Mouse (Mus musculus) ES-E14 (cell line): ENCODE measurements at regions not wholly inside any gene's neighbourhood (a gene's known extent, or its start where the extent isn't known, plus 50 kb on each side); places are given as distances from the start of the nearest gene placed in this dataset.

Experiments
- DNase-seq: peaks from one replicate; pipeline ENCODE4 v3.0.0-alpha.2; 2013; ENCODE audit warnings: low read depth, low spot score
- H3K27ac ChIP-seq: 2 replicates; pipeline ENCODE4 v1.5.1; 2012; ENCODE audit warnings: low read depth, mild to moderate bottlenecking, low read length, moderate library complexity, mixed read lengths; ENCODE audit not compliant: poor library complexity, insufficient read depth, severe bottlenecking
- H3K36me3 ChIP-seq: 2 replicates; pipeline ENCODE4 v1.6.1; 2012; ENCODE audit warnings: mild to moderate bottlenecking, low read length, moderate library complexity, mixed read lengths; ENCODE audit not compliant: control insufficient read depth, poor library complexity, insufficient read depth, severe bottlenecking
- H3K4me1 ChIP-seq, 2 experiments: fragments of 150-350 bp in 1 of 2; sonication (generic) in 1 of 2; 2 replicates each; pipeline ENCODE4 v1.6.1; 2012; ENCODE audit warnings: low read length in 2 of 2, mild to moderate bottlenecking in 1 of 2, mixed read lengths in 1 of 2; ENCODE audit not compliant: control insufficient read depth in 2 of 2, insufficient read depth in 2 of 2, poor library complexity in 1 of 2
- H3K4me3 ChIP-seq, 2 experiments: fragments of 150-350 bp in 1 of 2; sonication (generic) in 1 of 2; 2 replicates each; pipeline ENCODE4 v1.5.1; 2012; ENCODE audit warnings: low read length in 2 of 2, low read depth in 1 of 2, mild to moderate bottlenecking in 1 of 2, mixed read lengths in 1 of 2; ENCODE audit not compliant: insufficient read depth in 1 of 2, poor library complexity in 1 of 2, severe bottlenecking in 1 of 2
- H3K9ac ChIP-seq: 2 replicates; pipeline ENCODE4 v1.6.1; 2012; ENCODE audit warnings: low read depth, mild to moderate bottlenecking, low read length, mixed read lengths; ENCODE audit not compliant: poor library complexity, insufficient read depth, severe bottlenecking
- H3K9me3 ChIP-seq: fragments of 150-350 bp; sonication (generic); 2 replicates; pipeline ENCODE4 v1.6.1; 2012; ENCODE audit warnings: low read depth, mild to moderate bottlenecking, low read length; ENCODE audit not compliant: control insufficient read depth, insufficient read depth
- CHD2 ChIP-seq: IDR thresholded peaks from 2 replicates; pipeline ENCODE4 v1.6.1; 2014; ENCODE audit warnings: mild to moderate bottlenecking, low read depth, low read length, inconsistent platforms
- HCFC1 ChIP-seq: IDR thresholded peaks from 2 replicates; pipeline ENCODE4 v1.6.1; 2012; ENCODE audit warnings: low read length, inconsistent platforms, borderline replicate concordance; ENCODE audit not compliant: insufficient read depth
- MAFK ChIP-seq: IDR thresholded peaks from 2 replicates; pipeline ENCODE4 v1.6.1; 2014; ENCODE audit warnings: mild to moderate bottlenecking, low read depth, low read length, inconsistent platforms; ENCODE audit not compliant: insufficient read depth
- ZC3H11A ChIP-seq: IDR thresholded peaks from 2 replicates; pipeline ENCODE4 v1.6.1; 2012; ENCODE audit warnings: low read depth, mild to moderate bottlenecking, inconsistent platforms, low read length, borderline replicate concordance
- ZNF384 ChIP-seq: IDR thresholded peaks from 2 replicates; pipeline ENCODE4 v1.6.1; 2012; ENCODE audit warnings: low read depth, low read length, inconsistent platforms
- in situ Hi-C, 2 experiments: fragments of 600-800 bp; cut with MboI; formaldehyde crosslinking; loops; one replicate each; pipeline ENCODE4 v1.15.1; 2025; ENCODE audit warnings: low sequenced_read_pairs in 2 of 2, inconsistent platforms in 1 of 2; ENCODE audit not compliant: unreplicated experiment in 2 of 2

DNA sequence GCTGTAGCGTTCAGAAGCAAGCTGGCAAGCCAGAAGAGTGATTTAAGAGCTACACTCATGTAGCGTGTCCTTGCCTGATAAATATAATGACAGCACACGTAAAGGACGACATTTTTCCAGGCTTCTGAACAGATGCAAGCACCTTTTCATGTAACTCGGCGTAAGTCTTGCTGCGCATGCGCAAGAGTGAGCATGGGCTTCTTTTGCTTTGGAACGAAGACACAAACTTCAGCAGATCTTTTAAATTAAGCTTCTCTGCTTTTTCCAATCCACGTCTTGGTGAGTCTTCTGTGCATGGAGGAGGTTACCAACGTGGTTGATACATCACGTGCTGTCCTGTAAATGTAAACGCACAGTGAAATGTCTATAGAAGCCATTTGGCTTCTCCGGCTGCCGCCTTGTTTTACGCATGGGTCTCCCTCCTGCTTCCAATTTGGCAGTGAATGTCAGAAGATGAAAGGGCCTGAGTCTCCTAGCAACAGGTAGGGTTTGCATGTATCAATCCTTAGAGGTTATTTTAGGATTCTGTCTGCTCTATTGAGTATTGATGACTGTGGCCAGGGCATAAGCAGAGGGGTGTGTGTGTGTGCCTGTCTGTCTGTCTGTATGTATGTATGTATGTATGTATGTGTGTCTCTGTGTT lies 128.4 kb downstream of the Lrig3 start:
- Histone ChIP-seq H3K4me3 (no peak overlapping the region), H3K36me3 (no peaks in the 10 kb centered on the region), H3K9ac (no peak overlapping the region), H3K4me1 (no peaks in the 10 kb centered on the region), H3K9me3 (no peaks in the 10 kb centered on the region), H3K27ac (no peak overlapping the region)
- TF ChIP-seq MAFK (no peak), ZC3H11A (no peak), HCFC1 (no peak), CHD2 (no peak), ZNF384 (no peak)
- in situ Hi-C loops, result no loop called here
- DNase-seq, result no peak

DNA sequence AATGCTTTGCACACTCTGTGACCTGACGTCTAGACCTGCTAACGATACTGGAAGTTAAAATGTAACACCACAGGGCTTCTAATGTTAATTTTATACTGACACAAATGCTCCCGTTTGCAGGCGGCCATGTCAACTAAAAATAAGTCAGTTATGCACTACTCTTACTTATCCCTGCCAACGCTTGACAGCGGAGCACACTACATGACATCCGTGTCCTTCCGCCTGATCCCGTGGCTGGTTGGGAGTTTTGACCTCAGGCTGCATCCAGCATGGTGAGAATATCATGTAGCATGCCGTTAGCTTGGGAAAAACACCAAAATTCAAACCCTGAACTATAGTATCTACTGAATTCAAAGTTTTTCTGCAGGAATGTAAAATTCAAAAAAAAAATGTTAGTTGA lies 131.9 kb downstream of the Lrig3 start:
- no peak overlapping the region for H3K4me3 ChIP-seq
- in situ Hi-C loops, result no loop called here
- DNase-seq, result no peak
- TF ChIP-seq MAFK (no peak), ZNF384 (no peak), HCFC1 (no peak), ZC3H11A (no peak)
- H3K9ac ChIP-seq, result no peak overlapping the region
- H3K4me1 ChIP-seq, result no peaks in the 10 kb centered on the region
- H3K36me3 ChIP-seq, result no peaks in the 10 kb centered on the region
- H3K27ac ChIP-seq, result no peak overlapping the region
- no peaks in the 10 kb centered on the region for H3K9me3 ChIP-seq

GRCm38 (mm10) chr10:126102876-126103275 lies 136.9 kb downstream of the Lrig3 start:
- in situ Hi-C loops, result no loop called here
- H3K36me3 ChIP-seq, result no peaks in the 10 kb centered on the region
- TF ChIP-seq HCFC1 (no peak), CHD2 (no peak), ZNF384 (no peak)
- H3K27ac ChIP-seq, result no peak overlapping the region
- H3K4me1 ChIP-seq, result no peaks in the 10 kb centered on the region
- H3K4me3 ChIP-seq, result no peak overlapping the region
- H3K9ac ChIP-seq, result no peak overlapping the region
- H3K9me3 ChIP-seq, result no peaks in the 10 kb centered on the region
- no peak for DNase-seq

GRCm38 (mm10) chr10:126113106-126113505 lies 147.1 kb downstream of the Lrig3 start:
- Histone ChIP-seq H3K36me3 (no peaks in the 10 kb centered on the region), H3K27ac (no peak overlapping the region), H3K4me3 (no peak overlapping the region), H3K9ac (no peak overlapping the region), H3K4me1 (no peaks in the 10 kb centered on the region), H3K9me3 (no peaks in the 10 kb centered on the region)
- in situ Hi-C loops, result no loop called here
- TF ChIP-seq ZNF384 (no peak), ZC3H11A (no peak), CHD2 (no peak), HCFC1 (no peak), MAFK (no peak)
- no peak for DNase-seq

- Histone ChIP-seq H3K9me3 (no peaks in the 10 kb centered on the region), H3K27ac (no peak overlapping the region), H3K4me1 (no peaks in the 10 kb centered on the region), H3K4me3 (no peak overlapping the region), H3K9ac (no peak overlapping the region), H3K36me3 (no peaks in the 10 kb centered on the region)
- TF ChIP-seq MAFK (no peak), HCFC1 (no peak), ZC3H11A (no peak)
- no peak for DNase-seq
- in situ Hi-C loops, result no loop called here
Measured at GRCm38 (mm10) chr10:126115386-126115785, 149.4 kb downstream of the Lrig3 start.
